Mouse (Mus musculus): ENCODE data around the gene Vmn2r15.

Gene Vmn2r15

GRCm38 (mm10) chr5:109297544-109297943, at the start of gene Vmn2r15:
TSS of gene Vmn2r15 (minus strand) at chr5:109297644.
- DNase-seq (ENCODE audit: low spot score in 2 of 2), result no peak

- no peak for DNase-seq (ENCODE audit: low spot score in 2 of 2)
Observed at GRCm38 (mm10) chr5:109329862-109330261, 32.4 kb upstream of the Vmn2r15 start, which contains the start of gene Vmn2r16. TSS of gene Vmn2r16 (plus strand) at chr5:109330162.

- peak; percentile 8 to 21 for DNase-seq (ENCODE audit: low spot score in 2 of 2)
Observed at GRCm38 (mm10) chr5:109294655-109295054, 2.8 kb downstream of the Vmn2r15 start.

Data from heart, adult 9 months (tissue).